Mouse (Mus musculus): ENCODE results near the gene Xylt1. TPM values are rescaled to one million over a fixed set of nuclear protein-coding genes. Genes with fewer than 3 reads are reported as not detected.
A peak's percentile ranks its signal among the peaks of the same experiment; 100 is the strongest.

Gene Xylt1
- total RNA-seq, 2 experiments from 2014 or later = 20.9 to 21.9 TPM

DNA sequence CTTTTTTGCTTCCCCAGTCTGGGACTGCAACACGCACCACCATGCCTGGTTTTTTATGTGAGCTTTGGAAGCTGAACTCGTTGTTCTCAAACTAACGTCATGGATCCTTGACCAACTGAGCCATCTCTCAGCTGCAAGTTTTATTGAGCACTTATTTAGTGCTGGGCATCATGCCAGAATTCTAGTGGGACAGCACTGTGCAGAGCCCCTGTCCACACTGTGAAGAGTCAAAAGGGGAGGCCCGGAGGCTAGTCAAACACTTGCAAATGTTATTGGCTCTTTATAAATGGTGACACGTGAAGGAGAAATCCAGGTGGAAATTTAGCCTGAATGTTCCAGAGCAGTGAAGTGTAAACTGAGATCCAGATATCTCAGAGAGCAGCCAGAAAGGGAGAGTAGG lies 121.6 kb downstream of the Xylt1 start:
- no peak for ATAC-seq (replicated peaks; ENCODE audit: poor library complexity, severe bottlenecking)

DNA sequence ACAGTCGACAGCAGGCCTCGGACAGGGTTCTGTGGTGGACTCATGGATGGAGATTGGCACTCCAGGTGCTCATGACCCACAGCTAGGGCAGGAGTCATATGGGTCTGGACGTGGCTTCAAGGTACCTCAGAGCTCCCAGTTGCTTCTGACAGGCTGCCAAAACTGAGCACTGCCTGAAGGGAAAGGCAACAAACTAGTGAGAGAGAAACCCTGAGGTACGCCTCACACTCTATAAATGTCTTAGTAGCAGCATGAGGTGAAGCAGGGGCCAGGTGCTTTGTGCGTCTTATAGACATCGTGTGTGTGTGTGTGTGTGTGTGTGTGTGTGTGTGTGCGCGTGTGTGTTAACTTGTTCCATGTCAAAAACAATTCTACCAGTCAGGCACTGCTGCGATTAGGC lies 122.9 kb downstream of the Xylt1 start:
- no peak for ATAC-seq (replicated peaks; ENCODE audit: poor library complexity, severe bottlenecking)

DNA sequence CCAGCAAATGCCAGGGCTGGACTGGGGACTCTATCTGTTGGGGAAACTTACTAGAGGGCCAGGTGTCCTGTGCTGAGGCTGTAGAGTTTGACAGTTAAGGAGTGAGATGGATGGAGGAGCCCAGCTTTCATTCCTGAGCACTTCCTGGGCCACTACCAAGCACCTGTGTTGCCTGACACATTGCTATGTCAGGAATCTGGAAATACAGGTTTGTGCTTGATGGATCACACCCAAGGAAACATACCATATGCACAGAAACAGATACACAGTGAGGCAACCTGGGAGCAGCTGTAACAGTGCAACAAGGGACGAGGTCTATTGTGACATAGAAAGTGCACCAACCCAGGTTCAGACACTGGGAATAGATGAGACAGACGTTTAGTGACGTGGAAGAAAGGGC lies 125.0 kb downstream of the Xylt1 start:
- no peak for ATAC-seq (replicated peaks; ENCODE audit: poor library complexity, severe bottlenecking)

DNA sequence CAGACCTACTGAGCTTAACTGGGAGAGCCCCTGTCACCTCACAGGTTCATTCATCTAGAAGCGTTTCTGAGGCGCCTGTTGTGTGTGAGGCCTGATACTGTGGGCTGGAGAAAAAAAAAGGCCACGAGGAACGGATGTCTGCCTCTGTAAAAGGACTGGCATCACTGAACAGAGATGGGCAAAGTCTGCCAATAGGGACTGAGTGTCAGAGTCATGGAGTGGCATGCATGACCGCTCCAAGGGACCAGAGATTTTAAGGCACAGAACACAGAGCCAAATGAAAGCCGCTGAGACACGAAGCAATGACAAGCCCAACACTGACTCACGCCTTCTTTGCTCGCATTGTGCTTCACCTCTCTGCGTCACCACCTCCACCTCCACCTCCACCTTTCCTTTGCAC lies 126.6 kb downstream of the Xylt1 start:
- ATAC-seq (replicated peaks; ENCODE audit: poor library complexity, severe bottlenecking) = no peak

DNA sequence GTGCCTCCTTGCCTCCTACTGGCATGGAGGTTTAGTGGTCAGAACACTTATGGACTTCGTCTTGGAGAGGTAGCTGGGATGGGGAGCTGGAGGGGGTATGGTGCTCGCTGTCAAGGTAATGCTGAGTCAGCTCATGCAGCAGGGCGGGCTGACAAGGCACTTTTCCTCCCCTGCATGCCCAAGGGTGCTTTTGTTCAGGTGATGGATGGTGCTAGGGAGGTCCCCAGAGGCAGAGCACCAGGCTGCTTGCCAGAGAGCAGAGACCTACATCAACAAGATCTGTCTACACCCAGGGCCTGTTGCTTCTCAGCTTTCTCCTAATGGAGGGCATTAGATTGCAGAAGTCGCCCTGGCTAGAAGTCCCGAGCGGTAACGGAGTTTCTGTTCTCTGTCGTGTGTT lies 127.3 kb downstream of the Xylt1 start:
- no peak for ATAC-seq (replicated peaks; ENCODE audit: poor library complexity, severe bottlenecking)

DNA sequence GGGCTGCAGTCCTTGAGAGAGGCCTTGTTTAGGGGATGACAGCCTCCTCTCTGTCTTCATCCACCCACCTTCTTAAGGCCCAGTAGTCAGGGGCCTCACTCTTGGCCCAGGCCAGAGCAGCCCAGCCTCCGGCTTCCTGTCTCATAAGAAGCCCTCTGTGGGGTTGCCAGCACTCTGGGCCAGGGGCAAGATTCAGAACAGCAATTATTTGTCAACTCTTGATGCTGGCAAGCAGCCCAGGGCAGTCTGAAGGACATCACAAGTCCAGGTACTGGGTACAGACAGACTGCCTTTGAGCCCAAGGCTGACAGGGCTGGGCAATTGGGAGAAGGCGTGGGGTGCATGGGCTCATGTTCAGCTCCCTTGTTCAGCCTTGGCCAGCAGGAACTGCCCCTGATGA lies 129.3 kb downstream of the Xylt1 start:
- ATAC-seq (replicated peaks; ENCODE audit: poor library complexity, severe bottlenecking) = no peak

DNA sequence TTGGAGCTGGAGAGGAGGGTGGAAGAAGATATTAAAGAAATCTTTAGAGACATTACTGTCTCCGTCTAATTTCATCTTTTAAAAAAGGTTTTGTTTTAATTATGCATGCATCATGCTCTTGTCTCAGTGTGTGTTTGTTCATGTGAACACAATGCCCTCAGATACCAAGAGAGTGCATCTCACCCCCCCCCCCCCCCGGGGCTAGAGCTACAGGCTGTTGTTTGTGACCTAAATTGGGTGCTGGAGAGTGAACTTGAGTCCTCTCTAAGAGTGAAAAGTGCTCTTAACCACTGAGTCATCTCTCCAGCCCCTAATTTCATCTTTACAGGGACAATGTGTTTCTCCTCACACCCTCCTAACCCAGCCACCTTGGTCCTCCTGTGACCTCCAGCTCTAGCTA lies 131.5 kb downstream of the Xylt1 start:
- no peak for ATAC-seq (replicated peaks; ENCODE audit: poor library complexity, severe bottlenecking)

DNA sequence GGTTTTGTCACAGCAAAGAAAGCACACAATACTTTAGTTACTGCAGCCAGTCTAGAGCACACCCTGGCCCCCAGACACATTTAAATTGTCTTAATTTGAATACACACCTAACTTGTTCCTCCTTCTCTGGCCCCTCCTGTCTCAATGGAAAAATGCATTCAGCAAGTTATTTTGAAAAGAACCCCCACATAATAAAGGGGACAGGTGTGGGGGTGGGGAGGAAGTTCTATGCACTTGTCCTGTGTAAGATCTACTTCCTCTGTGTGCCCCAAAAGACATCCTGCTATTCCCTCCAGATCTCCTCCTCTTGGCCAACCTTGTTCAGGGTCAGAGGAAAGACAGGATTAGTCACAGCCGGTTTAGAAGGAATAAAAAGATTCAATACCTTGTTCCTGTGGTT lies 135.0 kb downstream of the Xylt1 start:
- ATAC-seq (replicated peaks; ENCODE audit: poor library complexity, severe bottlenecking) = peak; percentile 28; the same call in 1 of the 2 replicates

DNA sequence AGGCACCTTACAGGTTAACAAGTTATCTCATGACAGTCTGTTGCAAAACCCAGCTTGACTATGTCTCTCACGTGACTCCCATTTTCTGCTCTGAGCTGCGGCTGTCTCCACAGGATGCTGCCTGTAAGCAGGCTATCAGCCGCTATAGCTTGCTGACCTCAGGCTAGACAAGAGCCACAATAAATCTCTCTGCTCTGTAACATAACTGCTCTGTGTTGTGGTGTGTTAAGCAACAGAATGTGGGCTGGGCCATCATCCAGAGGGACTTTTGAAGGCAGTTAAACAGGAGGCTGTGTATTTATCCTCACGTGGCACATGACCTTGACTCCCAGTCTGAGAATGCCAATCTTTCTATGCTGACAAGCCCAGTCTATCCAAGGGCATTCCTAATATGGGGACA lies 136.1 kb downstream of the Xylt1 start:
- ATAC-seq (replicated peaks; ENCODE audit: poor library complexity, severe bottlenecking) = peak; percentile 86

DNA sequence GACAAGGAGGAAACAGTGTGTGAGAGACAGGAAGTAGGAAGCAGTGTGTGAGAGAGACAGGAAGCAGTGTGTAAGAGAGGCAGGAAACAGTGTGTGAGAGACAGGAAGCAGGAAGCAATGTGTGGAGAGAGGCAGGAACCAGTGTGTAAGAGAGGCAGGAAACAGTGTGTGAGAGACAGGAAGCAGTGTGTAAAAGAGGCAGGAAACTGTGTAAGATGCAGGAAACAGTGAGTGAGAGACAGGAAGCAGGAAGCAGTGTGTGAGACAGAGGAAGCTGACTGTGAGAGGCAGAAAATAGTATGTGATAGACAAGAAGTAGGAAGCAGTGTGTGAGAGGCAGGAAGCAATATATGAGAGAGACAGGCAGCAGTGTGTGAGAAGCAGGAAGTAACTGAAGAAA lies 140.6 kb downstream of the Xylt1 start:
- ATAC-seq (replicated peaks; ENCODE audit: poor library complexity, severe bottlenecking) = peak; percentile 61

DNA sequence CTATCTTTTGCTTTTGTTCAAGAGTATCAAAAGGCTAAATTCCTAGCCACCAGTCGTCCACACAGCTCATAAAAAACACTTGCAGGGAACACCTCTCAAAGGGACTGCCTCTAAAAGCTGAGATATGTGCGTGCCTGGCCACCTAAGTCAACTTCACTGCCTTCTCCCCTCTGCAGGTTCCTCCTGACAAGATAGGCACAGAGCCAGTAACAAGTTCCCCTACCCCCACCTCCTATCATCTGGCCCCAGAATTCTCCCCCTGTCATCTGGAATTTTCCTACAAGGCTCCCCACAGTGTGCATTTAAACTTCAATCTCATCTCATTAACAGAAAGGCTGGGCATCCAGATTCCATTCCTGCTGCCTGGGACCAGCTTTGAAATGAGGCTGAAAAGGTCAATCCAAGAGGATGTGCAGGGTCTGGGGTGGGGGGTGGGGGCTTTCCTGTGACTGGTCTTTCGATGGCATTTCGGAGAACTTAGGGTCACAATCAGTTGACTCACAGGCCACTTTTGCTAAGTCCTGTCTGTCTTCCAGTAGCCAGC lies 141.4 kb downstream of the Xylt1 start:
- no peak for ATAC-seq (replicated peaks; ENCODE audit: poor library complexity, severe bottlenecking)

DNA sequence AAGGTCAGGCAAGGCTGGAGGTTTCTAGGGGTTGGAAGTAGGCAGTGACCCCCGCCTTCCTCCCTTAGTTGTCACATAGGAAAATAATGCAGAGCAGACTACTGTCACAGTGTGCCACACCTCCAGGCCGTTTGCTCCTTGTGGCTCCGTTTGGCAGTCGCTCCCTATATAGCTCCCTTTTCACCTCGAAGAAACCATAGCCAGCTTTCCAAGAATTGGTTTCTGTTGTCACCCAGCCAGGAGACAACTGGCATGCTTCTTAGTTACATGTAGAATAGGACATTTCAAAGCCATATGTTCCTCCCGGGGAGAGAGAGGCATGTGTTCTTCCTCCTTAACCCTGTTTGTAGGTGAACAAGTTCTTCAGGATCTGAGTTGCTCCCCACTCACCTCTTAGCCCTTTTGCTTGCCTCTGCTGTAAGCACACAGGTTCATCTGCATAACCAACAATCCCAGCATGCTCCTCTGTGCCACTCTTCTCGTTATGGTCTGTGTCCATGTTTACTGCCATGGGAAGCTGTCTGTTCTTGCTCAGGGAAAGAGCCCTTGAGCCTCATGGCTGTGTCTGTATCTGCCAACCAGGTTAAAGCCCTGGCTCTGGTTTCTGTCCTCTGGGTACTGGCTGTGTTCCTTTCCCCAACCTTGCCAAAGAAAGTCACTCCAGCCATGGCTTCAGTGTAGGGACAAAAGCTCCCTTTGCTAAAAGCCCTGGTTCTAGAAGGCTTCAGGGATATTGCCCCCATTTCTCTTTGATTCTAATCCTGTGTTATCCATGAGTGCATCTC lies 143.8 kb downstream of the Xylt1 start:
- ATAC-seq (replicated peaks; ENCODE audit: poor library complexity, severe bottlenecking) = no peak

DNA sequence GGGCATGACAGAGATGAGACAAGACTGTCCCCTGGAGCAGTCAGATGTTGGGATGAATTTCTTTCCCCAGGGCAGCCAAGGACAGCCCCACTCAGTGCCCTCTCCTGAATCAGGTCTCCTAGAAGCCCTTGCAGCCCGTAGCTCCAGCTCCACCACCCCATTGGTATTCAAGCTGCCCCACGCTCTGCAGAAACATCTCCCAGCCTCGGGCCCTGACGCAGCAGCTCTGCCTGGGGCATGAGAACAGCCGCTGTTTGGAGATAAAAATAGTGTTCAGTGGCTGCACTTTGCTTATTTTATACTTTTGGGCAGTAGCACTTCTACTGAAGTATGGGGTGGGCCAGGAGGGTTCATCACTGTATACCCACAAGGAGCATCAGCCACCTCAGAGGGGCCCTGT lies 144.9 kb downstream of the Xylt1 start:
- ATAC-seq (replicated peaks; ENCODE audit: poor library complexity, severe bottlenecking) = no peak

DNA sequence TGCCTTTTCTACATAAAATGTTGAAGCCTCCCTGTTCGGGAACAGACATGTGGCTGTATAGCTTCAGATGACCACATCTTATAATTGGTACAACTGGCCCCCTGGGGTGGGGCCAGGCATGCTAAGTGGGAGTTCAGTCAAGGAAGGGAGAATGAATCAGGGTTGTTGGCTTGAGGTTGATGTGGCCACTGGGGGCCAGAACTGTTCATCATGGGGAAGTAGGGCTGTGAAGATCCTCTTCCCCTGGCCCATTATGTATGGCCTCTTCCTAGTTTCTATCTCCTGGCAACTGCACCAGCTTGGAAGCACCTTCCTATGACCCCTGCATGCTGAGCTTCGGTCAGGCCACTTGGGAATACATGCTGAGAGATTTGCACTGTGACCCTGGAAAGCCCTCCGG lies 145.8 kb downstream of the Xylt1 start:
- ATAC-seq (replicated peaks; ENCODE audit: poor library complexity, severe bottlenecking) = peak; percentile 64

DNA sequence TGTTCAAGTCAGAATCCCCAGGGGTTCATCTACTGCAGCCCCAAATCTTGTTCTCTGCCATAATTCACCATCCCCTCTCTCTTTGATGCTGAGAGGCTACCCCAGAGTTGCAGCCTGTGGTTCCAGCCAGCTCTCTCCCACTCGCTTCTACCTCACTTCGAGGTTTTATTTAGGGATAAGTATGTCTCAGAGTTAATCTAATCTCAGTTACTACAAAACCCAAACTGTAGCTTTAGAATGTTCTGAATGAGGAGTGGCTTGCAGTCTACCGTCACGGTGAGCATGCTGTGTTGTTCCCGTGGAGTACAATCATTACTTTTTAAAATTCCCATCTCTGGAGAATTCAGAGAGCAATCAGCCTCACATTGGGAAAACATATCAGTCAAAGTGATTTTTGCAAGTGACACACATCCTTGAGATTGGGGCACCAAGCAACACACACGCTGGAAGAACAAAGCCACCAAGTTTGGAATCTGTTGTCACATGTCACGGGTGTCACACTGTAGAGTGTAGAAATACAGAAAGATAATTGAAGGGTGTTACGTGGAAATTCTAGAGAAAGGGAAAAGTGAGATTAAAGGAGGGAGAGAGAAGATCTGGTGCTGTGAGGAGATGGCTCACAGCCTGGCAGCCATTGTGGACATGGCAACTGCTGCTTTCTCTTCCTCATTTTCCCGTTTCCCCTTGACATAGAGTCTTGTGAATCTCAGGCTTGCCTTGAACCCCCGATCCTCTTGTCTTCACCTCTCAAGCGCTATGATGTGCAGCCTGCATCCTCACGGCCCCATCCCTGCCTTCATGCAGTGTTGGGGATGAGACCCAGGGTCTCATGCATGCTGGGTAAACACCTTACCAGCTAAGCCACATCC lies 149.2 kb downstream of the Xylt1 start:
- peak; percentile 64 for ATAC-seq (replicated peaks; ENCODE audit: poor library complexity, severe bottlenecking)

DNA sequence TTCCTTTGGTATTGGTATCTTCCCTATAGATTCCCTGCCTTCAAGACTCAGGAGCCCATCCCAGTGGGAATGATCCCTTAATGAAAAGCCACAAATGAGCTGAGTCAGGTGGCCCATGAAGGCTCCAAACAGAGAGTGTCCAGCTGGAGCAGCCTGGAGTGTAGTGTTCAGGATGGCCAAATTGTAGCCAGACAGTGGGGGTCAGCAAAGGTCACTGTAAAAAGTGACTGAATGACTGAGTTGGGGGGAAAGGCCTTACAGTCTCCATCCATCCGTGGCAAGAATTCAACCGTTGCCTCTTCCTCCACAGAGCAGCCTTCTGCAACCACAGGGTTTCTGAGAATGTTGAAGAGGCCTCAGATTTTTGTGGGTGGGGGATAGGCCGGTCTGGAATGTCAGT lies 151.9 kb downstream of the Xylt1 start:
- ATAC-seq (replicated peaks; ENCODE audit: poor library complexity, severe bottlenecking) = no peak

DNA sequence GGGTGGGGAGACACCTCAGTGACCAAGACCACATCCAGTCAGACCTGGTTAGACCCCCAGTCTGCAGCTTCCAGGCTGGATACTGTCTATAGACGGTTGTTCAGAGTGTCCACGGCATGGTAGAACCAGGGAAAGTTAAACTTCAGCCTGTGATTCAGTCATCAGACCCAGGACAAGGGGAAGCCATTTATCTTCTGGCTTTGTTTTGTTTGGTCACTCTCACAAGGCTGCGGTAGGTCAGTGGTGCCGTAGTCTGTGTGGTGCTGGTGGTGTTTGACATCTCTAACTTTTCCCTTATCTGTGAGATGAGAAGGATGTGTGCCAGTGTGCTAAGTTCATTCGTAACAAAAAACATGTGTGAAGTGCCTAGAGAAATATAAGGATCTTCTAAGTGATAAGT lies 152.4 kb downstream of the Xylt1 start:
- no peak for ATAC-seq (replicated peaks; ENCODE audit: poor library complexity, severe bottlenecking)

DNA sequence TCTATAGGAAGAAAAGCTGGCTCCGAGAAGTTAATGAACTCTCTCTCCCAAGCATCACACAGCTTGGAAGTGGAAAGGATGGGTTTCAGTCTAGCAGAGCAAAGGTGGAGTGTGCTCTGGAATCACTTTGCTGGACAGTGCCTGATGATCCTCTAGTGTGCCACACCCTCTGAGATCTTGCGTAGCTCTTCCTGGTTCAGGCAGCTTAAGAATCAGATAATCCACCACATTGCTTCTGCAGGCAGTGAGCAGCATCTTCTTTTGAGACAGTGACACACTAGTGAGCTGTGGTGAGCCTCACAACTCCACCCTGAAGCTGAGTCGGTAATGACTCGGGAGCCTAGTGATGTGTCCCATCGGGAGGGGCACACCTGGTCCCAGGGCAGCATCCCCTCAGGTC lies 159.2 kb downstream of the Xylt1 start:
- 0 out of 2 replicates have a peak, but pooled peaks have one; percentile 19 for ATAC-seq (replicated peaks; ENCODE audit: poor library complexity, severe bottlenecking)

DNA sequence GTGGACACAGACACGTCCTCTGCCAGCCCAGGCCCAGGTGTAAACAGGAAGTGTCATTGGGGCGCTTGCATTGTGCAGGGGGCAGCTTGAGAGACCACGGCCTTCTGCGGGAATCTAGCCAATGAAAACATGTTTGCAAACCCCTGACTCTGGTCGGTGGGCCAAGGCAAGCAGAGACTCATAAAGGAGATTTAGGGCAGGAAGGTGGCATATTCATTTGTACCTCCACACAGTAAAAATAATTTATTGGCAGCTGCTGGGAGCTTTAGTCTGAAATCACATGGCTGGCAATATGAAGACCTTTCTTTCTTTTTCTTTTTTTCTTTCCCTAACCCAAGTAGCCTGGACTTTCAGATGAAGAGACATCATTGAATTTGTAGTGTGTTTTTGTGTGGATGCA lies 159.6 kb downstream of the Xylt1 start:
- no peak for ATAC-seq (replicated peaks; ENCODE audit: poor library complexity, severe bottlenecking)

DNA sequence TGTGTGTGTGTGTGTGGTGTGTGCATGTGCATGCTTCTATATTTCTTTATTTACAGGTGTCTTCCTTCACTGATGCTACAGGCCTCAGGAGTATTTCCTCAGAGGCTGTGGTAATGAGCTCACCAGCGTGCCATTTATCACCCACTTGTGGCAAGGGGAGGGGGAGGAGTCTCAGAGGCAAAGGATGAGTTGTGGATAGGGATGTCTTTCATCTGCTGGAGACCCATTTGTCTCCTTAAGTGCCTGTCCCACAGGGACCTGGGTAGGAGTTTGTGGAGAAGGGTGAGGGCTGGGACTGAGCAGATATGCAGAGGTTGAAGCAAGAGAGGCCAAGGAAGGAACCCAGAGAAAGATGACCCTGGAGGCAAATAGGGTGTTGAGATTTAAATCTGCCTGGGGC lies 160.3 kb downstream of the Xylt1 start:
- peak; percentile 49; the same call in 1 of the 2 replicates for ATAC-seq (replicated peaks; ENCODE audit: poor library complexity, severe bottlenecking)

DNA sequence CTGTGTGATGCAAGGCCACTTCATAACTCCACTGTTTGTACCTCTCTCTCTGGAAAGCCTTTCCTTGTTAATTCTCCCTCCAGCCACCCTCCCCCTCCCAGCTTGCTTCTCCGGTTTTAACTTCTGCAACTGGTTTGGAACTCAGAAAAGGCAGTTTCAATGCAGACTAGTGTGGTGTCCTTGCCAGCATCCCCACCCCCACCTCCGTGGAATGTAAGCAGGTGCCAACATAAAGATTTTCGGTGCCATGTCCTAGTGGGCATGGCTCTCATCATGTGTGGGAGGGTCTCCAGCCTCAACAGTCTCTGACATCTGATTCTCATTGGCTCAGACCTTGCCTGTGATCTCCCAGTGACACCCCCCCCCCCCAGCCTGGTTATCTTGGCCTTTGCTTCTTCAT lies 160.9 kb downstream of the Xylt1 start:
- no peak for ATAC-seq (replicated peaks; ENCODE audit: poor library complexity, severe bottlenecking)
